Mouse (Mus musculus): Measurements from ENCODE around the gene Olfr1344.
"Not testable (repeated sequence)": the region's sequence is repeated elsewhere in the genome, so short reads cannot be mapped to it uniquely, and the experiment has no call there.

Gene Olfr1344

GRCm38 (mm10) chr7:6438388-6438787 is at the start of gene Olfr1344:
Gene Olfr1344 (plus strand): TSS chr7:6438688.
- no peak for DNase-seq

- DNase-seq, result no peak
These were observed 49.5 kb upstream of the Olfr1344 start for GRCm38 (mm10) chr7:6388971-6389370.

GRCm38 (mm10) chr7:6389449-6389848 is 49.0 kb upstream of the Olfr1344 start:
- DNase-seq, result no peak

GRCm38 (mm10) chr7:6397996-6398975 is 40.2 kb upstream of the Olfr1344 start, which contains the start of gene Smim17:
Gene Smim17 (plus strand): TSS chr7:6398715.
- peak; percentile 73 for DNase-seq

- peak; percentile 31 for DNase-seq
These were observed 28.4 kb upstream of the Olfr1344 start, which contains the start of gene Gm20715 for GRCm38 (mm10) chr7:6410043-6410442. Gene Gm20715 (plus strand): TSS chr7:6410277.

- DNase-seq, result peak; percentile 16
These were observed 23.7 kb upstream of the Olfr1344 start for GRCm38 (mm10) chr7:6414626-6415441.

- no peak for DNase-seq
These were observed 23.1 kb upstream of the Olfr1344 start for GRCm38 (mm10) chr7:6415442-6415787.

GRCm38 (mm10) chr7:6419894-6420293 is 18.6 kb upstream of the Olfr1344 start:
- DNase-seq, result no peak

- DNase-seq, result no peak
These were observed 9.1 kb upstream of the Olfr1344 start for GRCm38 (mm10) chr7:6429381-6429780.

GRCm38 (mm10) chr7:6430342-6430741 is 8.1 kb upstream of the Olfr1344 start:
- DNase-seq, result no peak

GRCm38 (mm10) chr7:6441173-6441572 is 2.7 kb downstream of the Olfr1344 start:
- DNase-seq, result no peak

- DNase-seq, result no peak
These were observed 9.3 kb downstream of the Olfr1344 start for GRCm38 (mm10) chr7:6447771-6448170.

- DNase-seq, result no peak
These were observed 17.4 kb downstream of the Olfr1344 start, which contains the start of gene Olfr1336 for GRCm38 (mm10) chr7:6455868-6456267. Gene Olfr1336 (plus strand): TSS chr7:6456168.

GRCm38 (mm10) chr7:6456399-6456798 is 17.9 kb downstream of the Olfr1344 start:
- no peak for DNase-seq

- DNase-seq, result no peak
These were observed 28.5 kb downstream of the Olfr1344 start, which contains the start of gene Olfr1346 for GRCm38 (mm10) chr7:6466951-6467350. Gene Olfr1346 (plus strand): TSS chr7:6467101.

GRCm38 (mm10) chr7:6477633-6478032 is 39.1 kb downstream of the Olfr1344 start:
- DNase-seq, result not testable (repeated sequence)

- no peak for DNase-seq
These were observed 48.4 kb downstream of the Olfr1344 start, which contains the start of gene Olfr5 for GRCm38 (mm10) chr7:6486841-6487240. Gene Olfr5 (minus strand): TSS chr7:6486941.
